Mouse (Mus musculus) neural tube, embryonic 15.5 days (tissue): ENCODE results near the gene Chrna7. TPM values are rescaled to one million over a fixed set of nuclear protein-coding genes. Genes with fewer than 3 reads are reported as not detected.

ENCODE experiments used
- ATAC-seq: fragments of 200-750 bp; cut with Nextera tagmentation; 2 replicates; pipeline ENCODE4 v1.8.0; 2017; ENCODE audit warnings: mild to moderate bottlenecking, moderate TSS enrichment, moderate library complexity; ENCODE audit not compliant: low FRiP score
- H3K27ac ChIP-seq: fragments of 300-500 bp; sonication (generic); replicated peaks from 2 replicates; pipeline ENCODE4 v1.5.1; 2015; ENCODE audit warnings: mild to moderate bottlenecking, inconsistent platforms
- H3K27me3 ChIP-seq: fragments of 300-500 bp; sonication (generic); replicated peaks from 2 replicates; pipeline ENCODE4 v1.6.1; 2015; ENCODE audit warnings: inconsistent platforms
- H3K36me3 ChIP-seq: fragments of 300-500 bp; sonication (generic); 2 replicates; pipeline ENCODE4 v1.6.1; 2015; ENCODE audit warnings: inconsistent platforms
- H3K4me1 ChIP-seq: fragments of 300-500 bp; sonication (generic); 2 replicates; pipeline ENCODE4 v1.6.1; 2015; ENCODE audit warnings: inconsistent platforms
- H3K4me2 ChIP-seq: fragments of 300-500 bp; sonication (generic); 2 replicates; pipeline ENCODE4 v1.6.1; 2015; ENCODE audit warnings: inconsistent platforms, mild to moderate bottlenecking, moderate library complexity
- H3K4me3 ChIP-seq: fragments of 300-500 bp; sonication (generic); replicated peaks from 2 replicates; pipeline ENCODE4 v1.5.1; 2015; ENCODE audit warnings: mild to moderate bottlenecking, inconsistent platforms
- H3K9ac ChIP-seq: fragments of 300-500 bp; sonication (generic); replicated peaks from 2 replicates; pipeline ENCODE4 v1.6.1; 2015; ENCODE audit warnings: mild to moderate bottlenecking, inconsistent platforms
- H3K9me3 ChIP-seq: fragments of 300-500 bp; sonication (generic); replicated peaks from 2 replicates; pipeline ENCODE4 v1.6.1; 2016; ENCODE audit warnings: inconsistent platforms
- WGBS: fragments of 180-500 bp; shearing (Covaris S2); methylation state at CpG from one replicate; pipeline ENCODE4 v1.1.7; 2015; ENCODE audit warnings: mixed read lengths; 5-methylcytosine and 5-hydroxymethylcytosine counted together
- polyA plus RNA-seq: library from polyadenylated mRNA; unstranded; fragments of >200 nt; fragmentation: Nextera tagmentation; extraction: Ambion mirVana; gene quantifications from 2 replicates; pipeline ENCODE4 v1.2.1, GENCODE M21; 2015

Gene Chrna7
- polyA plus RNA-seq, 1 experiment from 2014 or later, result 11.4 TPM

GRCm38 (mm10) chr7:63164617-63165016 is 47.8 kb downstream of the Chrna7 start:
- no peaks in the 10 kb centered on the region; the same call in 1 of the 2 replicates for H3K4me1 ChIP-seq
- WGBS, result 90% methylated on average over 3 of the region's 3 CpGs
- no peak overlapping the region for H3K9ac ChIP-seq
- no peak for ATAC-seq
- H3K27me3 ChIP-seq, result no peaks in the 10 kb centered on the region
- H3K27ac ChIP-seq, result no peak overlapping the region
- H3K4me3 ChIP-seq, result no peak overlapping the region
- H3K4me2 ChIP-seq, result no peak overlapping the region
- no peaks in the 10 kb centered on the region for H3K9me3 ChIP-seq
- no peaks in the 10 kb centered on the region for H3K36me3 ChIP-seq

GRCm38 (mm10) chr7:63162272-63162864 is 50.0 kb downstream of the Chrna7 start:
- H3K36me3 ChIP-seq, result no peaks in the 10 kb centered on the region
- H3K27me3 ChIP-seq, result no peaks in the 10 kb centered on the region
- WGBS, result 36% methylated on average over 7 of the region's 7 CpGs
- H3K9ac ChIP-seq, result no peak overlapping the region
- H3K9me3 ChIP-seq, result no peaks in the 10 kb centered on the region
- ATAC-seq, result peak; percentile 72
- H3K4me2 ChIP-seq, result no peak overlapping the region
- H3K4me3 ChIP-seq, result no peak overlapping the region
- H3K27ac ChIP-seq, result no peak overlapping the region
- no peaks in the 10 kb centered on the region; the same call in 1 of the 2 replicates for H3K4me1 ChIP-seq

GRCm38 (mm10) chr7:63153239-63153638 is 59.1 kb downstream of the Chrna7 start:
- H3K27me3 ChIP-seq, result no peaks in the 10 kb centered on the region
- 72% methylated on average over 1 of the region's 1 CpGs for WGBS
- H3K9me3 ChIP-seq, result no peaks in the 10 kb centered on the region
- no peak overlapping the region for H3K9ac ChIP-seq
- no peaks in the 10 kb centered on the region for H3K36me3 ChIP-seq
- ATAC-seq, result no peak
- no peak overlapping the region for H3K4me2 ChIP-seq
- H3K4me1 ChIP-seq, result no peaks in the 10 kb centered on the region
- H3K4me3 ChIP-seq, result no peak overlapping the region
- no peak overlapping the region for H3K27ac ChIP-seq

- no peaks in the 10 kb centered on the region for H3K4me1 ChIP-seq
- no peak for ATAC-seq
- no peaks in the 10 kb centered on the region for H3K9me3 ChIP-seq
- no peak overlapping the region for H3K4me3 ChIP-seq
- WGBS, result 63% methylated on average over 3 of the region's 3 CpGs
- no peak overlapping the region for H3K9ac ChIP-seq
- no peak overlapping the region for H3K4me2 ChIP-seq
- H3K27ac ChIP-seq, result no peak overlapping the region
- H3K36me3 ChIP-seq, result no peaks in the 10 kb centered on the region
- H3K27me3 ChIP-seq, result no peaks in the 10 kb centered on the region
Observed at GRCm38 (mm10) chr7:63148740-63149139, 63.6 kb downstream of the Chrna7 start.

- Histone ChIP-seq H3K9me3 (no peaks in the 10 kb centered on the region), H3K36me3 (no peaks in the 10 kb centered on the region), H3K27ac (no peak overlapping the region), H3K4me2 (no peak overlapping the region), H3K4me1 (no peaks in the 10 kb centered on the region), H3K27me3 (no peaks in the 10 kb centered on the region), H3K4me3 (no peak overlapping the region), H3K9ac (no peak overlapping the region)
- no peak for ATAC-seq
- WGBS, result 78% methylated on average over 5 of the region's 5 CpGs
Observed at GRCm38 (mm10) chr7:63148321-63148720, 64.0 kb downstream of the Chrna7 start.

GRCm38 (mm10) chr7:63122547-63122946 is 89.8 kb downstream of the Chrna7 start:
- Histone ChIP-seq H3K36me3 (no peaks in the 10 kb centered on the region), H3K4me2 (no peak overlapping the region), H3K27ac (no peak overlapping the region), H3K9ac (no peak overlapping the region), H3K4me3 (no peak overlapping the region), H3K4me1 (no peaks in the 10 kb centered on the region), H3K9me3 (no peaks in the 10 kb centered on the region), H3K27me3 (no peaks in the 10 kb centered on the region)
- WGBS, result 56% methylated on average over 2 of the region's 2 CpGs
- ATAC-seq, result no peak; the same call in 1 of the 2 replicates

GRCm38 (mm10) chr7:63113671-63114070 is 98.7 kb downstream of the Chrna7 start:
- Histone ChIP-seq H3K27me3 (no peaks in the 10 kb centered on the region), H3K4me3 (no peak overlapping the region), H3K27ac (no peak overlapping the region), H3K4me2 (no peak overlapping the region), H3K36me3 (no peaks in the 10 kb centered on the region), H3K4me1 (no peaks in the 10 kb centered on the region), H3K9me3 (no peaks in the 10 kb centered on the region), H3K9ac (no peak overlapping the region)
- WGBS, result 5% methylated on average over 2 of the region's 2 CpGs
- no peak for ATAC-seq

GRCm38 (mm10) chr7:63113252-63113651 is 99.1 kb downstream of the Chrna7 start:
- no peaks in the 10 kb centered on the region for H3K4me1 ChIP-seq
- H3K4me3 ChIP-seq, result no peak overlapping the region
- no peaks in the 10 kb centered on the region for H3K36me3 ChIP-seq
- no peak overlapping the region for H3K4me2 ChIP-seq
- no peak overlapping the region for H3K27ac ChIP-seq
- no peaks in the 10 kb centered on the region for H3K27me3 ChIP-seq
- WGBS, result 55% methylated on average over 2 of the region's 2 CpGs
- H3K9me3 ChIP-seq, result no peaks in the 10 kb centered on the region
- no peak for ATAC-seq
- no peak overlapping the region for H3K9ac ChIP-seq

GRCm38 (mm10) chr7:63109348-63109747 is 103.0 kb downstream of the Chrna7 start:
- no peak for ATAC-seq
- Histone ChIP-seq H3K4me3 (no peak overlapping the region), H3K9ac (no peak overlapping the region), H3K9me3 (no peaks in the 10 kb centered on the region), H3K36me3 (no peaks in the 10 kb centered on the region), H3K4me2 (no peak overlapping the region), H3K4me1 (no peaks in the 10 kb centered on the region), H3K27ac (no peak overlapping the region), H3K27me3 (no peaks in the 10 kb centered on the region)
- 87% methylated on average over 4 of the region's 4 CpGs for WGBS

GRCm38 (mm10) chr7:63085954-63086353 is 126.4 kb downstream of the Chrna7 start:
- Histone ChIP-seq H3K9me3 (no peaks in the 10 kb centered on the region), H3K4me2 (no peak overlapping the region), H3K9ac (no peak overlapping the region), H3K27me3 (no peaks in the 10 kb centered on the region), H3K4me3 (no peak overlapping the region), H3K36me3 (no peaks in the 10 kb centered on the region), H3K4me1 (peaks cover 4% of the 10 kb centered on the region; the same call in 1 of the 2 replicates), H3K27ac (no peak overlapping the region)
- no peak for ATAC-seq
- WGBS, result 87% methylated on average over 4 of the region's 4 CpGs

- no peak overlapping the region for H3K4me2 ChIP-seq
- no peak overlapping the region for H3K9ac ChIP-seq
- ATAC-seq, result peak; percentile 41; the same call in 1 of the 2 replicates
- no peak overlapping the region for H3K4me3 ChIP-seq
- peaks cover 4% of the 10 kb centered on the region; the same call in 1 of the 2 replicates for H3K4me1 ChIP-seq
- H3K36me3 ChIP-seq, result no peaks in the 10 kb centered on the region
- H3K27ac ChIP-seq, result no peak overlapping the region
- H3K27me3 ChIP-seq, result no peaks in the 10 kb centered on the region
- 0% methylated on average over 1 of the region's 1 CpGs for WGBS
- H3K9me3 ChIP-seq, result no peaks in the 10 kb centered on the region
Observed at GRCm38 (mm10) chr7:63084351-63085003, 127.9 kb downstream of the Chrna7 start.

- ATAC-seq, result no peak
- Histone ChIP-seq H3K27ac (no peak overlapping the region), H3K27me3 (no peaks in the 10 kb centered on the region), H3K4me2 (no peak overlapping the region), H3K9me3 (no peaks in the 10 kb centered on the region), H3K4me3 (no peak overlapping the region), H3K36me3 (no peaks in the 10 kb centered on the region), H3K4me1 (no peaks in the 10 kb centered on the region), H3K9ac (no peak overlapping the region)
- 66% methylated on average over 2 of the region's 2 CpGs for WGBS
Observed at GRCm38 (mm10) chr7:63060996-63061395, 151.4 kb downstream of the Chrna7 start.
